Mouse (Mus musculus) heart, adult 8-10 months (tissue): ENCODE data around the gene Ciao2b. TPM values are rescaled to one million over a fixed set of nuclear protein-coding genes. Genes with fewer than 3 reads are reported as not detected.
A peak's percentile ranks its signal among the peaks of the same experiment; 100 is the strongest.

Experiments
- DNase-seq: peaks from one replicate; pipeline ENCODE4 v3.0.0; 2022; ENCODE audit warnings: low spot score
- total RNA-seq, 4 experiments: library from RNA; stranded (reverse); gene quantifications; 2 replicates each; pipeline ENCODE4 v1.2.4; 2022

Ciao2b gene
- total RNA-seq, 4 experiments from 2014 or later: 65.5 to 84.7 (median 73.7) TPM

DNA sequence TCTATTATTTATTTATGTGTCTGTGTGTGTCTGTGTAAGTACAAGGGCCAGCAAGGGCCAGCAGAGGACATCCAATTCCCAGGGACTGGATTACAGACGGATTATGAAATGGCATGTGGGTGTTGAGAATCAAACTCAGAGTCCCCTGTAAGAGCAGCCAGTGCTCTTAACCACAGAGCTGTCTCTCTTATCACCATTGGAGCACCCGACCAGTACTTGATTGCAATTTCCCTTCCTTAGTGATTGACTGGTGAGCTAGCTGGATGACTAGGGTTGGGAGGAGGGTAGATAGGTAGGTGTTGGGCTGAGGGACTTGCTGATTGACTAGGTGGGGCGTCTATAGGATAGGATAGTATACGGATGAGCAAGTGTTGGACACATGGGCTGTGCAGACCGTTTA, 21.0 kb downstream of the Ciao2b start:
- DNase-seq: no peak

- no peak for DNase-seq
These were observed 28.6 kb downstream of the Ciao2b start for GRCm38 (mm10) chr8:104613119-104613518.

- DNase-seq: no peak
These were observed 30.2 kb downstream of the Ciao2b start for GRCm38 (mm10) chr8:104611613-104612012.

DNA sequence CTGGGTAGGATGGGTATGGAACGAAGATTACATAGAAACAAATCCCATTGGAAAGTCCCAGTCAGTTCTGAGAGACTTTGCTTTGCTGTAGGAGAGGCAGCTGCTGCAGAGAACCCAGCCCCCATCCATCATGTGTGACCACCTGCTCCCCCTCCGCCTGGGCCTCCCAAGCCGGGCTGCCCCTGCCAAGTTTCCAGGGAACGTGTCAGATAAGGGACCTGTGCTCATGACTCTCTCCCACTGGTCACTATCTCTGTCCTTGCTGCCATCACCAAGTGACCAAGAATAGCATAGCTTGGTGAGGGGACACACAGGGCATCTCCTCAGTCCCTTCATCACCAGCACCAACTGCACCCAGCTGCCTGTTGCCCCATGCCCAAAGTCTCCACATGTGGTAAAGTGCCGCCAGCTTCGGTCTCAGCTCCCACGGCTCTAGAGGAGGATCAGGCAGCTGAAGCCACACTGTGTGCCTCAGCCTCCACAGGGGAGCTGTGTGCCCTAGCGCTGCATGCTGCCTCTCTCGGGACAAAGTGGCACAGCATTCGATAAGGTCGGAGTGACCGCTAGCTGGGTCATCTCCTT, 31.5 kb downstream of the Ciao2b start:
- DNase-seq: peak; percentile 78

- no peak for DNase-seq
These were observed 32.5 kb downstream of the Ciao2b start for GRCm38 (mm10) chr8:104609222-104609621.

- peak; percentile 78 for DNase-seq
These were observed 33.8 kb downstream of the Ciao2b start for GRCm38 (mm10) chr8:104607944-104608343.

- DNase-seq: no peak
These were observed 35.4 kb downstream of the Ciao2b start for GRCm38 (mm10) chr8:104606329-104606728.

DNA sequence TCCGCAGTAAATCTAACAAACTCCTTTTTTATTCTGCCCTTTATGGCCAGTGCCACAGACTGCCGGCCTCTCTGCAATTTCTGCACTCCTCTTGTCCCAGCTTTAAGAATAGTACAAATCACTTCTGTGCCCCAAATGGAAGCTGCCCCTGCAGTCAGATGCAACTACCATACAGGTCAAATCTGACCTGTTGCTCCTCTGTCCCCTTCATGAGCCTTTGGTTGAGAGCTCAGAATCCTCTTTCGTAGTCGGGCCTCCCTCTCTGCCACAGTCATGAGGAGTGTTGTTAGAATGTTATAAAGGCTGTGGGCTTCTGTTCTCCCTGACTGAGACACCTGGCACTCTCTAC, 38.5 kb downstream of the Ciao2b start:
- DNase-seq: no peak

DNA sequence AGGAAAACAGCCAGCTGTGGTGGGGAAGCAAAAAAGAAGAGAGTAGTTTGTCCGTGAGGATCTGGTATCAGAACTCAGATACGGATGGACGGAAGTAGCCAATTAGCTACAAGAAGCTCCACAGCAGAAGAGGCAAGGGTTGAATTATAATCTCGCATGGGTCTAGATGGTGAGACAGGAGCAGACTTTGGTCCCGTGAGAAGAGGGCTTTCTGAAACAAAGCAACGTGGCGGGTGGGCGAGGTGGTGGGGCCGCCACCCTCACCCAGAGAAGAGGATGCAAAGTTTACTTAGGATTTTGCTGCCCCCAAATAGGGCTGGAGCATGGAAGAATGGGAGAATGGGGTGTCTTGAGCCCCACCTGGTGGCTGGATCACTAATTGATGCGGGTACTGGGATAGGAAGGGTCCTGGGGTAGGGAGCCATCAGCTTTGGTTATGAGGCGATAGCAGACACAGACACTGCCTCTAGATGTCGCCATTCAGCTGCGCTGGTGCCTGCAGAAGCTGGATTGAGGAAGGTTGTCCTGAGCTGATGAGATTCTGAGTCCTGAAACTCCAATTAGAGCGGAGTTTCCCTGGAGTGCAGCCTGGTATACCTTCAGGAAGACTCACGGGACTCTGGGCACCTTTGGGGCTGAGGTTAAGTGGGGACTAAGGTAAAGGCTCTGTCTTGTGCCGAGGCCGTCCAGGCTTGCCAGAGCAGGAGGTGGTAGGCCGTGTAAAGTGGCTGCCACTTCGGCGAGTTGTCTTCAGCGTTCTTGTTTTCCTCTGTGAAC, 39.1 kb downstream of the Ciao2b start:
- peak; percentile 89 for DNase-seq

GRCm38 (mm10) chr8:104601941-104602371, 39.8 kb downstream of the Ciao2b start:
- no peak for DNase-seq

DNA sequence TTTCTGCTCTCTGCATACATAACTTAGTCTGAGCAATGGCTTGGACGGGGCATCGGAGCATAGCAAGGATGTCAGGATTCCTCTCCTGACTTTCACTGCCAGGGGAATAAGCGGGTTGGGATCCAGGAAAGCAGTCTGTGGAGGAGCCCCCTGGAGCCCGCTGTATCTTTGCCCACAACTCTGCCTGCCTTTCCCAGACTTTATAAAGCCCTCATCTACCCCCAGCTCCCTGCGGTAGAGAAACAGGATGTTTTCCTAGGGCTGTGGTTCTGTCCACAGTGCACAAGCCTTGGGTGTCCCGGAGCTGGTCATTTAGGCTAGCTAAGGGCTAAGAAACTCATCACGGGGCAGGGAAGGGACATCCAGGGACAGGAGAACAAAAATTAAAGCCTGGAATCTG, 40.4 kb downstream of the Ciao2b start:
- no peak for DNase-seq

DNA sequence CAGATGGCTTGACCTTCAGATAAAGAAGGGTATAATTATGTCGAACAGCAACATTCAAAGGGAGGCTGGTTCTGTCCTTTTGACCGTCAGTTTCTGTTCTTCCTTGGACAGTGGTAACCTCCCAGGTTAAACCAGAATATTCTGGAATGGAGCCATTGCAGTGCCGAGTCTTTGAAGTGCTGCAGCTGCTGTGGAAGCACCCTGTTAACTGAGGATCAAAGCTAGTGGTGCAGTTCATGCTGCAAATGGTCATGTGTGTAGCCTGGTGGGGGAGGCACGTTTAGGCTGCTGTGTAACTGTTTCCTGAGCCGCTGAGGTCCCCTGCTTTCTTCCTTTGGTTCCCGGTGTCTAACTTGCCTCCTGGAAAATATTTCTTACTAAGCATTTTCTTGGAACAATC, 43.3 kb downstream of the Ciao2b start:
- no peak for DNase-seq

DNA sequence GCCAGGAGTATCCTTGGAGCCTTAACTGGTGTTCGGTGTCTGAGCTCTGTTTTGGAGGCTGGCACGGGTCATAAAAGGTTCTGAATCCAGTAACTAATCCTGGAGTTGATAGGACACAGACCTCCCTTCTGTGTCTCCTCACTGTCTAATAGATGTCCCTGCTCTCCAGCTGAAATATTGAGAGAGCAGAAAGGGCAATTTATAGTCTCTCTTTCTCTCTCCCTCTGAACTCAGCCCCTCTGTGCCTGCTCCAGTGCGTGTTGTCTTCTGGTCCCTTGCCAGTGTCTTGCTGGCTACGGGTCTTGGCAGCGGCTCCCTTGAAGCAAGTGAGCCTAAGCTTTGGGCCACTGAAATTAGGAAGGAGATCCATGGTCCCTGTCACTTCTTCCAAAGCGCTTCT, 44.1 kb downstream of the Ciao2b start:
- DNase-seq: no peak

DNA sequence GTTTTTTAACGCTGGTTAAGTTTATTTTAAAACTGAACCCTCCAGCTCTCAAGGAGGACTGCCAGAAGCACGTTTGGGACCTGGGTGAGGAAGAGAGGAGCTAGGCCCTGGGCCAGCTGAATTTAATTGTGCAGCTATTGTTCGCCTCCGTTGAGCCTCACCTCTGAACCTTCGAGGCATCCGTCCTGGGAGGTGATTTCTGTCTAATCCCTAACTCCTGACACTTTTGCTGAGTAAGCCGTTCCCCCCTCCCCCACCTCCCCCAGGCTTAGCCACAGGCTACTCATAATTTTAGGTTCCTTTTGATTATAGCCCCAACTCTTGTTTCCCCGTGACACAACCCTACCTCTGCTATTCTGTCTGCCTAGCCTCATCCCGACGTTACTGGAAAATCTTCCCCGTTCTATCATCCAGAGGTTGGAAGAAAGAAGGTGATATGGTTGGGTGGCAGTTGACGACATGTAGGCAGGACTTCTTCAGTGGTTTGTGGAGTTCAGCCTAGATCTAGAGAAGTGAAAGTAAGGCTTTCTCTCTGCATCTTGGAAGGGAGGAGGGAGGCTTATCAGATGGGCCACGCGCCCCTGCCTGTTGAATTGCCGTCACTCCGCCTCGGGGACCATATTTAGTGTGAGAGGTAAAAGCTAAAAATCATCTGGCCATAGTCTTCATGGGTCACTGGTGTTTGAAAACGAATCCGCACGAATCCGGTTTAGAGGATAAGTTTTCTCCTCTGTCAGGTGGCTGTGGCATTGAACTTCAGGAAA, 45.8 kb downstream of the Ciao2b start:
- DNase-seq: no peak

DNA sequence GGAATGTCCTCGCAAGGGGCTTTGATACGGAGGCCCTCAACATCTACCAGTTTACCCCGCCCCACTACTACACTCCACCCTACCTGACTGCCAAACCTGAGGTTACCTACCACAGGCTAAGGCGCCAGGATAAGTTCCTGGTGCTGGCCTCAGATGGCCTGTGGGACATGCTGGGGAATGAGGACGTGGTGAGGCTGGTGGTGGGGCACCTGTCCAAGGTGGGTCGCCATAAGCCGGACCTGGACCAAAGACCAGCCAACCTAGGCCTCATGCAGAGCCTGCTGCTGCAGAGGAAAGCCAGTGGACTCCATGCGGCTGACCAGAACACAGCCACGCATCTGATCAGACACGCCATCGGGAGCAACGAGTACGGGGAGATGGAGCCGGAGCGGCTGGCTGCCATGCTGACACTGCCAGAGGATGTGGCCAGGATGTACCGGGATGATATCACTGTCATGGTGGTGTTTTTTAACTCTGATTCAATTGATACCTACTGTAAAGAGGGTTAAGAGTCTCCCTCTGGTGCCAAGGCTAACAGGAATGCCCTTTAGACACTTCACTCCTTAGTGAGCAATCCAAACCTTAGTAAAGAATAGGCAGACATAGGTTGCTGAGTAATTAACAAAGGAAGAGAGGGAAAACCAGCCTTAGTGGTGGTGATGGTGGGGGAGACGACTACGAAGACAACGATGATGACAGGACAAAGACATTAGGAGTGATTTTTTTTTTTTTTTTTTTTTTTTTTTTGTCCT, 47.0 kb downstream of the Ciao2b start:
- no peak for DNase-seq

DNA sequence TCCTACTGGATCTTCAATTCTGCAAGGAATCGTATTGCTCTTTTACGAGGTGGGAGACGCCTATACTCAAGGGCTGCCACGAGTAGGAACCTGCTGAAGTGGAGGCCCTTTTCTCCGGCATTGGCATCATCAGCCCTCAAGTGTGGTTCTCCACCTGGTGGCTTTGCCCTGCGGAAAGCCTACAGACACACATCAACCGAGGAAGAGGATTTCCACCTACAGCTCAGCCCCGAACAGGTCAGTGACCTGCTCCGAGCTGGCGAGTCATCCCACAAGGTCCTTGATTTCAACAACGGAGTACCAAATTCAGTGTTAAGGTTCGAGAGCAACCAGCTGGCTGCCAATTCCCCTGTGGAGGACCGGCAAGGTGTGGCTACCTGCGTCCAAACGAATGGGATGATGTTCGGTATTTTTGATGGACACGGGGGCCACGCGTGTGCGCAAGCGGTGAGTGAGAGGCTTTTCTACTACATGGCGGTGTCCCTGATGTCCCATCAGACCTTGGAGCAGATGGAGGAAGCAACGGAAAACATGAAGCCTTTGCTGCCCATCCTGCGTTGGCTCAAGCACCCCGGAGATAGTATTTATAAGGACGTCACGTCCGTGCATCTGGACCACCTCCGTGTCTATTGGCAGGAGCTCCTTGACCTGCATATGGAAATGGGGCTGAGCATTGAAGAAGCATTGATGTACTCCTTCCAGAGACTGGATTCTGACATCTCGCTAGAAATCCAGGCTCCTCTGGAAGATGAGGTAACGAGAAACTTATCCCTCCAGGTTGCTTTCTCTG, 48.0 kb downstream of the Ciao2b start:
- DNase-seq: no peak

DNA sequence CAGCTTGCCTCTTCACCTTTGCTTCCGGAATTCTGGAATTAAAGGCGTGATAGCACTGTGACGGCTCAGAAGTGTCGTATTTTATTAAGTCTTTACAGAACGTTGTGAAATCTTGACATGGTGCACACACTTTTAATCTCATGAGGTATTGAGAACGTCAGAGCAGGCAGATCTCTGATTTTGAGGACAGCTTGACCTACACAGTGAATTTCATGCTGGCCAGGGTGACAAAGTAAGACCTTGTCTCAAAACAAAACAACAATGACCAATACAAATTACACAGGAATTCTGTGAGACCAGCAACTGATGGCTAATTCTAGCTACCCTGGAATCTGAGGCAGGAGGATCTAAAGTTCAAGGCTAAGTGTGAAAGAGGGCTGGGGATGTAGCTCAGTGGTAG, 49.2 kb downstream of the Ciao2b start:
- DNase-seq: no peak

- DNase-seq: no peak
These were observed 49.9 kb downstream of the Ciao2b start for GRCm38 (mm10) chr8:104591856-104592255.

DNA sequence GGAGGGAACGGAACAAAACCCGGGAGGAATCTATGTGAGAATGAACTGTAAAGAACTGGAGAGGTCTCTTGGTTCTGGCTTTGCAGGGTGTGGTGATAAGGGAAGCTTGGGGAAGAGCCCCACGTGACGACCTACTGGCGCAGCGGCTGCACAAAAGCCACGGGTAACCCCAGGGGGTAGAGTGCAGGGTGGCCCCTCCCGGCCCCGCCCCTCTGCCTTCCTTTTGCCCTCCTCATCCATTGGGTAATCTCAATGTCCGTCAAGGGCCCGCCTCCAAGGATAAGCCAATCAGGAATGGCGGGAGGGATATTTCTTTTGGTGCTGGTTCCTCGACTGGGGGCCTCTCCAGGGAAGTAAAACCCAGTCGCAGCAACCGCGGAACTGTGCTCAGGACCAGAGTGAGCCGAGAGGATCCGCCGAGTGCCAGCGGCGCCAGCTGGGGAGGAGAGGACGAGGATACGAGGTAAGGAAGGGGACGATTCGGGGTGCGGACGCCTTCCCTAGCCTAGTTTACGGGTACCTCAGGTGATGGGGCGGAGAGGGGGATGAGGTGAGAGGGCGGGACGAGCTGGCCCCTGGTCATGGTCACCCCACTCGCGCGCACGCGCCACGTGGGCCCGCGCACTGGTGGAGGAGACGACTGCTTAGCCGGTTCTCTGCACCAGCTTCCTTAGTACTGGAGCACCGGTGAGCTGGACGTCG, 50.5 kb downstream of the Ciao2b start, which contains the start of gene Pdp2:
Gene Pdp2, plus strand, starts transcription at position 319 of the 702 bp plus-strand sequence.
- DNase-seq: peak; percentile 95

DNA sequence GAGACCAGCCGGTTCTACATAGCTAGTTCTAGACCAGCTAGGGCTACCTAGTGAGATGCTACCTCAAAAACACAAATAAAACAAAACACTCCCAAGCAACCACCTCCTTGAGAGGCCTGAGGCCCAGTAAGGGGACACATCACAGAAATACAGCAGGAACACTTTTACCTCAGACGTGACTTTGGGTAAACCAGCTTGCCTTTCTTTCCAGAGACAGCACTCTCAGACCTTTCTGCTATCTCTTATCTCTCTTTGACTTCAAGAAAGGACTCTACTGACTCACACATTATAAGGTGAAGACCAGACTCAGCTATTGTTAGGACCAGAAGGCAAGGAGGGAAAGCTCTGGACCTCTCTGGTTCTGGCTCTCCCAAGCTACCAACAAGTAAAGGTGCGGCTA, 51.5 kb downstream of the Ciao2b start:
- DNase-seq: no peak
